Mouse (Mus musculus): ENCODE measurements around the gene Slc23a4. TPM values are rescaled to one million over a fixed set of nuclear protein-coding genes. Genes with fewer than 3 reads are reported as not detected.

Slc23a4 gene
- total and polyA plus RNA-seq, 3 experiments = 0.05 to 0.44 TPM; not detected in 1

DNA sequence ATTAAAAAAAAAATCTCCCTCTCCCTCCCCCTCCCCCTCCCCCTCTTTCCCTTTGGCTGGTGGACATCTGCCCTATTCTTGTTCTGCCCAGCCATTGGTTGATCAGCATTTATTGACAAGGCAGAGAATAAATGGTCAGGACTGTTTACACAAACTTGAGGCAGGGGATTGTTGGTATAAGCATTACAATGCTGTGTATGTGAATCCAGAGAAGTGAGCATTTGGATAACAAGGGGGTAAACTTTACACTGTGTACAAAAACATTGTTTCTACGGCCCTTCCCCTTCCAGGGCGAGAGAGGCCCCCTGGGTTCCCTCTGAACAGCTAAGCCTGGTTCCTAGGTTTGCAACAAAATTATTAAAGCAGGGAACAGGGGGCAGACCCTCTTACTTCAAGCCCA lies 46.7 kb downstream of the Slc23a4 start:
- Histone ChIP-seq H3K4me1 (ENCODE audit: insufficient read depth, low read depth, low read length) (no peaks in the 10 kb centered on the region), H3K36me3 (replicated peaks) (no peaks in the 10 kb centered on the region), H3K4me3 (ENCODE audit: low read depth, low read length) (no peak overlapping the region), H3K9me3 (replicated peaks) (no peaks in the 10 kb centered on the region), H3K27me3 (ENCODE audit: insufficient read depth, low read length) (peaks cover 25% of the 10 kb centered on the region)
- ATAC-seq (ENCODE audit: extremely low read depth, insufficient number of reproducible peaks, low FRiP score, poor library complexity, severe bottlenecking) (no peak), DNase-seq (ENCODE audit: low spot score) (no peak)
- TF ChIP-seq GATA2 (IDR thresholded peaks at IDR 0.05; ENCODE audit: borderline replicate concordance, low read depth, low read length) (no peak), TAL1 (conservative IDR thresholded peaks at IDR 0.05; ENCODE audit: low read depth, low read length) (no peak), CTCF (IDR thresholded peaks at IDR 0.05; ENCODE audit: low read depth, low read length) (no peak), GATA1 (IDR thresholded peaks at IDR 0.05; ENCODE audit: borderline replicate concordance, low read length) (no peak), POLR2AphosphoS5 (IDR thresholded peaks at IDR 0.05; ENCODE audit: insufficient replicate concordance, low read depth, low read length) (no peak)

DNA sequence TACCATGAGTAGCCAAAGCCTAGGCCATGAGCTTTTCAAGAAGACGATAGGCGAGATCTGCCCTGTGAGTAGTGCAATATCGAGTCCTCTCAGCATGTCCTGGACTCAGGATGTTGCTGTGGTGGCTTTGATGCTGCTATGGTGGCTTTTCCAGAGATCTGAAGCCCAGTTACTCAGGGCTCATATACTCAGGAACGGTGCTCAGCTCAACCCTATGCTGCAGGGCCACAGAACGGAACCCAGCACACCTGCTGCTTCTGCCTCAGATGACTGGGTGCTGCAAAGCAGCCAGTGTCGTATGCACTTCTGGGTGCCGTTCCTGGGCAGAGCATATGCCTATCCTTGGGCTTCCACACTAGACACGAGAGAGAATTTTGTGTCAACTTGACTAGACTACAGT lies 48.8 kb downstream of the Slc23a4 start:
- DNase-seq (ENCODE audit: low spot score) (no peak), ATAC-seq (ENCODE audit: extremely low read depth, insufficient number of reproducible peaks, low FRiP score, poor library complexity, severe bottlenecking) (no peak)
- TF ChIP-seq POLR2AphosphoS5 (IDR thresholded peaks at IDR 0.05; ENCODE audit: insufficient replicate concordance, low read depth, low read length) (no peak), CTCF (IDR thresholded peaks at IDR 0.05; ENCODE audit: low read depth, low read length) (no peak), GATA2 (IDR thresholded peaks at IDR 0.05; ENCODE audit: borderline replicate concordance, low read depth, low read length) (no peak), TAL1 (conservative IDR thresholded peaks at IDR 0.05; ENCODE audit: low read depth, low read length) (no peak), GATA1 (IDR thresholded peaks at IDR 0.05; ENCODE audit: borderline replicate concordance, low read length) (no peak)
- Histone ChIP-seq H3K4me3 (ENCODE audit: low read depth, low read length) (no peak overlapping the region), H3K9me3 (replicated peaks) (no peaks in the 10 kb centered on the region), H3K4me1 (ENCODE audit: insufficient read depth, low read depth, low read length) (no peaks in the 10 kb centered on the region), H3K36me3 (replicated peaks) (no peaks in the 10 kb centered on the region), H3K27me3 (ENCODE audit: insufficient read depth, low read length) (peaks cover 21% of the 10 kb centered on the region)

GRCm38 (mm10) chr6:34938929-34939325 lies 49.3 kb downstream of the Slc23a4 start:
- H3K36me3 ChIP-seq (replicated peaks) = no peaks in the 10 kb centered on the region
- no peak overlapping the region for H3K4me3 ChIP-seq (ENCODE audit: low read depth, low read length)
- no peak for ATAC-seq (ENCODE audit: extremely low read depth, insufficient number of reproducible peaks, low FRiP score, poor library complexity, severe bottlenecking)
- DNase-seq (ENCODE audit: low spot score) = no peak
- H3K4me1 ChIP-seq (ENCODE audit: insufficient read depth, low read depth, low read length) = no peaks in the 10 kb centered on the region
- H3K9me3 ChIP-seq (replicated peaks) = no peaks in the 10 kb centered on the region
- H3K27me3 ChIP-seq (ENCODE audit: insufficient read depth, low read length) = peaks cover 21% of the 10 kb centered on the region
- no peak for TF ChIP-seq TAL1 (conservative IDR thresholded peaks at IDR 0.05; ENCODE audit: low read depth, low read length)
- no peak for TF ChIP-seq CTCF (IDR thresholded peaks at IDR 0.05; ENCODE audit: low read depth, low read length)
- TF ChIP-seq POLR2AphosphoS5 (IDR thresholded peaks at IDR 0.05; ENCODE audit: insufficient replicate concordance, low read depth, low read length) = no peak
- no peak for TF ChIP-seq GATA2 (IDR thresholded peaks at IDR 0.05; ENCODE audit: borderline replicate concordance, low read depth, low read length)

DNA sequence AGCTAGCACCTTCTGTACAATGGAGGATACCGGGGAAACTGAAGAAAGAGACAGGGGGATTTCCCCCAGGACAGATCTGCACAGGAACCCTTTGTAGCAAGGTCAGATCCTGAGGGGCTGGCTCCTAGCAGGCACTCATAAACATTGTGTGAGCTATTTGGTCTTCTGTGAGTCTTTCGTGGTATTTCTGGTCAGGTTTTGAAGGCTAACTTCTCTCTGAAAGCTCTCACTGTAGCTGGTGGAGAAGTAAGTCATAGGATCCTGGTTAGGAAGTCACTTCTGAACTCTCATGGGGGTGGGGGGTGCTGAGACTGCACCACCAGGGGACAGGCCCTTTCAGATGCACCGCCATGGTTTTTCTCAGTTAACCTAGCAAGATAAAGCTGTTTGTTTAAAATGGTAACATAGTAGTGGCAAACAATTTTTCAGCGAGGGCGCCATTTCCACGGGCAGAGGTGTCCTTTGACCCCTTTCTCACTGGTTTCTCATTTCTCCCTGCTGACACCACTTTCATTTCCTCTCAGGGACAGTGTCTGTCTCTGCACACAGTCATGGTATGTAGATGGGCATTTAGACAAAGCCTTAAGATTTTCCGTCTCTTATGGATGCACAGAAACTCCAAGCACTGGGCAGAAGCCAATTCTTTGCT lies 49.8 kb downstream of the Slc23a4 start:
- H3K36me3 ChIP-seq (replicated peaks) = no peaks in the 10 kb centered on the region
- no peaks in the 10 kb centered on the region for H3K9me3 ChIP-seq (replicated peaks)
- H3K4me1 ChIP-seq (ENCODE audit: insufficient read depth, low read depth, low read length) = no peaks in the 10 kb centered on the region
- H3K27me3 ChIP-seq (ENCODE audit: insufficient read depth, low read length) = peaks cover 25% of the 10 kb centered on the region
- no peak for DNase-seq (ENCODE audit: low spot score)
- no peak for ATAC-seq (ENCODE audit: extremely low read depth, insufficient number of reproducible peaks, low FRiP score, poor library complexity, severe bottlenecking)
- no peak overlapping the region for H3K4me3 ChIP-seq (ENCODE audit: low read depth, low read length)
- TF ChIP-seq GATA1 (IDR thresholded peaks at IDR 0.05; ENCODE audit: borderline replicate concordance, low read length) (no peak), CTCF (IDR thresholded peaks at IDR 0.05; ENCODE audit: low read depth, low read length) (no peak), TAL1 (conservative IDR thresholded peaks at IDR 0.05; ENCODE audit: low read depth, low read length) (no peak), GATA2 (IDR thresholded peaks at IDR 0.05; ENCODE audit: borderline replicate concordance, low read depth, low read length) (no peak), POLR2AphosphoS5 (IDR thresholded peaks at IDR 0.05; ENCODE audit: insufficient replicate concordance, low read depth, low read length) (no peak)

- H3K9me3 ChIP-seq (replicated peaks) = no peaks in the 10 kb centered on the region
- TF ChIP-seq POLR2AphosphoS5 (IDR thresholded peaks at IDR 0.05; ENCODE audit: insufficient replicate concordance, low read depth, low read length) (no peak), GATA2 (IDR thresholded peaks at IDR 0.05; ENCODE audit: borderline replicate concordance, low read depth, low read length) (no peak), CTCF (IDR thresholded peaks at IDR 0.05; ENCODE audit: low read depth, low read length) (no peak), TAL1 (conservative IDR thresholded peaks at IDR 0.05; ENCODE audit: low read depth, low read length) (no peak), GATA1 (IDR thresholded peaks at IDR 0.05; ENCODE audit: borderline replicate concordance, low read length) (no peak)
- ATAC-seq (ENCODE audit: extremely low read depth, insufficient number of reproducible peaks, low FRiP score, poor library complexity, severe bottlenecking) (no peak), DNase-seq (ENCODE audit: low spot score) (no peak)
- H3K36me3 ChIP-seq (replicated peaks) = no peaks in the 10 kb centered on the region
- H3K4me1 ChIP-seq (ENCODE audit: insufficient read depth, low read depth, low read length) = no peaks in the 10 kb centered on the region
- peaks cover 25% of the 10 kb centered on the region for H3K27me3 ChIP-seq (ENCODE audit: insufficient read depth, low read length)
- H3K4me3 ChIP-seq (ENCODE audit: low read depth, low read length) = no peak overlapping the region
Measured at GRCm38 (mm10) chr6:34936743-34937142, 51.5 kb downstream of the Slc23a4 start.

DNA sequence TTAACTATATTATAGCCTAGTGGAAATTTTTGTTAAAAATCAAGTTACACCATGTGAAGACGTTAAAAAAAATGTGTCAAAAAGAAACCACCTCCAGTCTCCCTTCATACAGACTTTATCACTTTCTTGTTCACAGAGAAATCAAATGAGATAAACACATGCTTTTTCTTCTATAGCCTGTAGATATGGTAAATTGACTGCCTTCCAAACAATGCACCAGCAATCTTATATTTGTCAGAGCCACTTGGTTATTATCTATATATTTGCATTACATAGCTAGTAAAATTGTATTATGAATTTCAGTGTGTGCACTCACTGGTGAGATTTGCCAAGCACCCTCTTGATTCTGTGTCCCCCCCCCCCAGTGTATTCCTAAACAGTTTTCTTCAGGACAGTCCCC lies 55.6 kb downstream of the Slc23a4 start:
- Histone ChIP-seq H3K4me1 (ENCODE audit: insufficient read depth, low read depth, low read length) (no peaks in the 10 kb centered on the region), H3K9me3 (replicated peaks) (no peaks in the 10 kb centered on the region), H3K27me3 (ENCODE audit: insufficient read depth, low read length) (peaks cover 20% of the 10 kb centered on the region), H3K4me3 (ENCODE audit: low read depth, low read length) (no peak overlapping the region), H3K36me3 (replicated peaks) (no peaks in the 10 kb centered on the region)
- DNase-seq (ENCODE audit: low spot score) (no peak), ATAC-seq (ENCODE audit: extremely low read depth, insufficient number of reproducible peaks, low FRiP score, poor library complexity, severe bottlenecking) (no peak)
- no peak for TF ChIP-seq POLR2AphosphoS5 (IDR thresholded peaks at IDR 0.05; ENCODE audit: insufficient replicate concordance, low read depth, low read length)
- TF ChIP-seq TAL1 (conservative IDR thresholded peaks at IDR 0.05; ENCODE audit: low read depth, low read length) = no peak
- no peak for TF ChIP-seq GATA2 (IDR thresholded peaks at IDR 0.05; ENCODE audit: borderline replicate concordance, low read depth, low read length)
- no peak for TF ChIP-seq CTCF (IDR thresholded peaks at IDR 0.05; ENCODE audit: low read depth, low read length)
- no peak for TF ChIP-seq GATA1 (IDR thresholded peaks at IDR 0.05; ENCODE audit: borderline replicate concordance, low read length)
